Mouse (Mus musculus): ENCODE measurements around the gene H1foo.

The H1foo gene

DNA sequence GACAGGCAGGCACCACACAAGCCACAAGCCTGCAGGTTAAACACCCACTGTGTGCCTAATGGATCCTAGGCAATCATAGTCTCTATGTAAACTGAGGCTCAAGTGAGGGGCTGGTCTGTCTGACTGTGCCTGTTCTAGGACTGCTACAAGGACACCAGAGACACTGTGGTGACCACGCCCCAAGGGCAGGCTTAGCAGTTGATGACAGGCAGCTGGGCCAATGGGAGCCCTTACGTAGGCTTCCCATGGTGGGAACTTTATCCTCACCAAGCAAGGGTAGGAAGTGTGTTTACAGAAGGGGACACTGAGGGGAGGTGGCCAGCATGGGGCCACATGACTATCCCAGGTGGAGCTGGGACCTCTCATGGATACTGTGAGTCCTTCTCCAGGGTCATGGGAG is 54.5 kb downstream of the H1foo start:
- in situ Hi-C loops (cut with MboI, MseI), result loop anchor here (5.0 to 10.0 kb wide), 3 partner anchors 107 to 1896 kb away; no protein-coding TSS in a partner anchor

Measured in T-helper 17 cell (primary cell).